19 mouse cellular contexts compared by ENCODE assay signal in the genomic region with DNA sequence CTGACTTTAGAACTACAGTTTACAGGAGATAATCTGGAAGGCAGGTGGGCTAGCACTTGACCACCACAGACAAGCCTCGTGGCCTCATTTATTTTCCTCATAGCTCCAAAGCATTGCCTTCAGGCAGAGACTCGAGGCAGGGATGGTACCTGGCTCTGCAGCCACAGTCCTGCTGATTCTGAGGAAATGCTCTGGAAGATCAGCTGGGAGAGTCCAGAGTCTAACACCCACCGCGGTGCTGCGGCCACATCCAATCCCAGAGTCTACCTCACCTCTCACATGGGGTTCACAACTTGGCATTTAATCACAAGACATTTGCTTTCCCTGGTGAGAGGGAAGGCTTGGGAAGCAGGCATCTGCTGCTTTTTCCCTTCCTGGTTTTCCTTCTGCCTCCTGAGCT. TPM values are rescaled to one million over a fixed set of nuclear protein-coding genes. Genes with fewer than 3 reads are reported as not detected.
DNase-seq lines count a peak whose midpoint lies in the region; ATAC-seq and TF ChIP-seq lines count a peak whose summit lies in the region.
"Had no signal": no experiment of that assay in that cellular context is flagged by ENCODE, and none has a peak within 500 bp of the region (broad histone marks: within the 10 kb centered on the region; RNA-seq: fewer than 3 reads in every experiment).

No protein-coding gene starts in this region.

- WGBS in intestine, embryonic 14.5 days, result 60% methylated on average over 5 of the region's 5 CpGs
- 89% methylated on average over 5 of the region's 5 CpGs for WGBS in macrophage (ENCODE audit: missing documents)

- no peak overlapping the region for H3K27ac ChIP-seq in testis, adult 2 months (ENCODE audit: control insufficient read depth, insufficient read depth, low read depth, low read length)
- H3K27ac ChIP-seq in intestine, embryonic 14.5 days (ENCODE audit: low read depth), result peak overlapping the region; percentile 1; the same call in 1 of the 2 replicates
- peak overlapping the region; percentile 94 for H3K27ac ChIP-seq in macrophage
- H3K27ac ChIP-seq: embryonic facial prominence, embryonic 10.5 days; forebrain, embryonic 13.5 days; heart, embryonic 13.5 days; hindbrain, embryonic 12.5 days had no signal

- no peak overlapping the region for H3K9ac ChIP-seq in intestine, embryonic 14.5 days (ENCODE audit: low read length)
- H3K9ac ChIP-seq: forebrain, embryonic 13.5 days; forebrain, postnatal 0 days; heart, embryonic 13.5 days; hindbrain, embryonic 12.5 days had no signal

- H3K36me3 ChIP-seq in testis, adult 2 months (ENCODE audit: control insufficient read depth, insufficient read depth, low read length), result no peaks in the 10 kb centered on the region
- H3K36me3 ChIP-seq in intestine, embryonic 14.5 days (ENCODE audit: control insufficient read depth, insufficient read depth, low read length), result no peaks in the 10 kb centered on the region
- H3K36me3 ChIP-seq in macrophage (ENCODE audit: inconsistent target), result no peaks in the 10 kb centered on the region
- H3K36me3 ChIP-seq: embryonic facial prominence, embryonic 10.5 days; G1E; heart, embryonic 13.5 days; hindbrain, embryonic 12.5 days had no signal

- H3K9me3 ChIP-seq in intestine, embryonic 14.5 days (ENCODE audit: control insufficient read depth, low read length), result no peaks in the 10 kb centered on the region
- H3K9me3 ChIP-seq: embryonic facial prominence, embryonic 10.5 days; forebrain, embryonic 13.5 days; G1E; heart, embryonic 13.5 days; hindbrain, embryonic 12.5 days had no signal

- H3K27me3 ChIP-seq in testis, adult 2 months (ENCODE audit: control insufficient read depth, insufficient read depth, low read length), result no peaks in the 10 kb centered on the region
- no peaks in the 10 kb centered on the region for H3K27me3 ChIP-seq in intestine, embryonic 14.5 days (replicated peaks; ENCODE audit: control insufficient read depth, insufficient read depth, low read length)
- H3K27me3 ChIP-seq: forebrain, embryonic 13.5 days; heart, embryonic 13.5 days; hindbrain, embryonic 12.5 days had no signal

- peaks cover 6% of the 10 kb centered on the region for H3K4me1 ChIP-seq in testis, adult 2 months (ENCODE audit: control insufficient read depth, insufficient read depth, low read length)
- H3K4me1 ChIP-seq in intestine, embryonic 14.5 days (replicated peaks; ENCODE audit: control insufficient read depth, insufficient read depth, low read length), result no peaks in the 10 kb centered on the region; the same call in 1 of the 2 replicates
- H3K4me1 ChIP-seq: embryonic facial prominence, embryonic 10.5 days; forebrain, embryonic 13.5 days; heart, embryonic 13.5 days; hindbrain, embryonic 12.5 days had no signal

- H3K4me3 ChIP-seq in testis, adult 2 months (ENCODE audit: control insufficient read depth, low read depth, low read length), result peak overlapping the region; percentile 42
- H3K4me3 ChIP-seq in intestine, embryonic 14.5 days (ENCODE audit: low read depth, low read length), result no peak overlapping the region
- H3K4me3 ChIP-seq in macrophage (ENCODE audit: inconsistent target), result no peak overlapping the region
- H3K4me3 ChIP-seq: embryonic facial prominence, embryonic 10.5 days; forebrain, embryonic 13.5 days; heart, embryonic 13.5 days; hindbrain, embryonic 12.5 days had no signal

- no peak for ATAC-seq in intestine, embryonic 14.5 days (replicated peaks; ENCODE audit: low FRiP score, low TSS enrichment, low read depth)
- ATAC-seq: forebrain, embryonic 13.5 days; forebrain, postnatal 0 days had no signal

- no peak for TF ChIP-seq CTCF in testis, adult 2 months (IDR thresholded peaks at IDR 0.05; ENCODE audit: control insufficient read depth, insufficient read depth, insufficient replicate concordance, low read depth, low read length)

- peaks cover 25% of the 10 kb centered on the region for H3K79me2 ChIP-seq in macrophage (ENCODE audit: inconsistent target)

- DNase-seq in testis, postnatal 14 days (ENCODE audit: low spot score), result no peak
- no peak for DNase-seq in intestine, embryonic 14.5 days (ENCODE audit: low spot score)
- DNase-seq in yolk sac, embryonic 10.5 days (ENCODE audit: low spot score), result peak; percentile 50
- no peak for DNase-seq in heart, postnatal 4 days
- DNase-seq in MN1 (ENCODE audit: low spot score), result no peak
- no peak for DNase-seq in ovary, adult 18-20 months (ENCODE audit: low spot score)
- DNase-seq: adrenal gland, postnatal 10 days; cerebellum, adult 18-20 months; forebrain, postnatal 0 days; gastrocnemius, postnatal 36 days; heart, adult 11 months; heart, postnatal 36 days had no signal

- no peak for TF ChIP-seq POLR2A in testis, adult 2 months (IDR thresholded peaks at IDR 0.05; ENCODE audit: control insufficient read depth, low read depth, low read length)

- no peak overlapping the region for H3K4me2 ChIP-seq in intestine, embryonic 14.5 days (ENCODE audit: low read length)
- H3K4me2 ChIP-seq: forebrain, embryonic 13.5 days; heart, embryonic 13.5 days; hindbrain, embryonic 12.5 days had no signal

RNA-seq across cellular contexts. Expression of a gene that starts 12.6 kb away (rescaled TPM):
- 8.9 and 13.5 TPM in 2 replicates for polyA plus RNA-seq in testis, adult 2 months (2012; rRNA removed)
- polyA plus RNA-seq in intestine, embryonic 14.5 days (2014; fragmentation: Nextera tagmentation; extraction: Ambion mirVana), result 6.6 and 8.5 TPM in 2 replicates
- total RNA-seq in macrophage (2018; cell fraction: chromatin; rRNA removed), result 1,000 to 10,000 TPM in 5 of 26 experiments, 100 to 1,000 TPM in 21; 180 to 1,623 (median 610) TPM
- total RNA-seq in macrophage (2018; cell fraction: cytosol; rRNA removed), result 1,000 to 10,000 TPM; 1,563 to 6,453 (median 4,259) TPM
- 1,000 to 10,000 TPM in 13 of 26 experiments, 100 to 1,000 TPM in 13; 652 to 1,966 (median 982) TPM for total RNA-seq in macrophage (2018; cell fraction: nucleus; rRNA removed)
- 3,973 to 5,612 TPM (median 5,299 TPM) in 3 replicates for polyA plus RNA-seq in macrophage (2018)
- total RNA-seq in heart, postnatal 4 days (2021), result 1 to 10 TPM; 2.6 to 3.5 TPM

RNA-seq across cellular contexts. Expression of a gene that starts 56.9 kb away (rescaled TPM):
- polyA plus RNA-seq in testis, adult 2 months (2012; rRNA removed), result 41.8 and 43.7 TPM in 2 replicates
- 83.6 and 88.9 TPM in 2 replicates for polyA plus RNA-seq in intestine, embryonic 14.5 days (2014; fragmentation: Nextera tagmentation; extraction: Ambion mirVana)
- total RNA-seq in macrophage (2018; cell fraction: chromatin; rRNA removed), result 100 to 1,000 TPM in 24 of 26 experiments, 10 to 100 TPM in 2; 77.2 to 277 (median 152) TPM
- 100 to 1,000 TPM in 2 of 26 experiments, 10 to 100 TPM in 24; 64.8 to 121 (median 73.6) TPM for total RNA-seq in macrophage (2018; cell fraction: cytosol; rRNA removed)
- 100 to 1,000 TPM; 121 to 311 (median 154) TPM for total RNA-seq in macrophage (2018; cell fraction: nucleus; rRNA removed)
- 44.9 to 52.8 TPM (median 52.2 TPM) in 3 replicates for polyA plus RNA-seq in macrophage (2018)
- 10 to 100 TPM; 68.9 to 73.5 TPM for total RNA-seq in heart, postnatal 4 days (2021)

Comparison
In these comparisons a context has a peak if more than half of its experiments do, and no peak if none do; other contexts are left out.
1. RNA of a gene that starts 12.6 kb away (polyA plus RNA-seq): 3,973 to 5,612 TPM in macrophage; 8.9 to 13.5 TPM in testis, adult 2 months and 6.6 to 8.5 TPM in intestine, embryonic 14.5 days; every median in the first group is over 100 times any median in the second.